Mouse (Mus musculus) heart, postnatal 0 days (tissue): Measurements from ENCODE around the gene 4930415O20Rik.

Source experiments
- CTCF ChIP-seq: IDR thresholded peaks from 2 replicates; pipeline ENCODE4 v1.5.1; 2016; ENCODE audit warnings: antibody characterized with exemption, control low read depth, low read depth
- EP300 ChIP-seq: IDR thresholded peaks from 2 replicates; pipeline ENCODE4 v1.6.1; 2016; ENCODE audit warnings: antibody characterized with exemption, low read depth

GRCm38 (mm10) chr15:98632921-98633320, 62.1 kb downstream of the 4930415O20Rik start:
- no peak for TF ChIP-seq CTCF
- TF ChIP-seq EP300: no peak
